Mouse (Mus musculus): Measurements from ENCODE around the gene Msantd1. TPM values are rescaled to one million over a fixed set of nuclear protein-coding genes. Genes with fewer than 3 reads are reported as not detected.
A peak's percentile ranks its signal among the peaks of the same experiment; 100 is the strongest.
"Not testable (repeated sequence)": the region's sequence is repeated elsewhere in the genome, so short reads cannot be mapped to it uniquely, and the experiment has no call there.

Msantd1 gene
- 1 to 10 TPM; 3.8 to 6.4 TPM for total RNA-seq (2021)
- long read RNA-seq, experiment 1, partial matches to known transcripts, result 0 of 4 reads
- long read RNA-seq, experiment 1, other reads (novel, unspliced or antisense), result 3 of 4 reads
- long read RNA-seq, experiment 2, partial matches to known transcripts, result 0 of 3 reads
- long read RNA-seq, experiment 2, other reads (novel, unspliced or antisense), result 3 of 3 reads

GRCm38 (mm10) chr5:34907910-34908725, at the start of gene Msantd1:
TSS of gene Msantd1 (plus strand) at chr5:34908012.
- DNase-seq (ENCODE audit: low spot score in 2 of 2), result no peak

GRCm38 (mm10) chr5:34865367-34865766, 42.4 kb upstream of the Msantd1 start:
- DNase-seq (ENCODE audit: low spot score in 2 of 2), result no peak

GRCm38 (mm10) chr5:34880307-34880706, 27.5 kb upstream of the Msantd1 start:
- DNase-seq (ENCODE audit: low spot score in 2 of 2), result not testable (repeated sequence)

- no peak for DNase-seq (ENCODE audit: low spot score in 2 of 2)
These were observed 26.8 kb upstream of the Msantd1 start for GRCm38 (mm10) chr5:34881023-34881422.

GRCm38 (mm10) chr5:34885250-34885649, 22.6 kb upstream of the Msantd1 start:
- DNase-seq (ENCODE audit: low spot score in 2 of 2), result no peak

GRCm38 (mm10) chr5:34889252-34889651, 18.6 kb upstream of the Msantd1 start:
- DNase-seq (ENCODE audit: low spot score in 2 of 2), result no peak

GRCm38 (mm10) chr5:34896697-34897453, 10.9 kb upstream of the Msantd1 start:
- no peak for DNase-seq (ENCODE audit: low spot score in 2 of 2)

- DNase-seq (ENCODE audit: low spot score in 2 of 2), result no peak
These were observed 7.9 kb upstream of the Msantd1 start for GRCm38 (mm10) chr5:34899787-34900469.

- no peak for DNase-seq (ENCODE audit: low spot score in 2 of 2)
These were observed 5.4 kb upstream of the Msantd1 start for GRCm38 (mm10) chr5:34902371-34902770.

GRCm38 (mm10) chr5:34902811-34903385, 4.9 kb upstream of the Msantd1 start:
- DNase-seq (ENCODE audit: low spot score in 2 of 2), result peak; percentile 25 to 29

GRCm38 (mm10) chr5:34904412-34904811, 3.4 kb upstream of the Msantd1 start:
- no peak for DNase-seq (ENCODE audit: low spot score in 2 of 2)

GRCm38 (mm10) chr5:34907230-34907629, 582 bp upstream of the Msantd1 start:
- no peak for DNase-seq (ENCODE audit: low spot score in 2 of 2)

- no peak for DNase-seq (ENCODE audit: low spot score in 2 of 2)
These were observed 1.2 kb downstream of the Msantd1 start for GRCm38 (mm10) chr5:34908726-34909633.

GRCm38 (mm10) chr5:34909634-34910503, 2.1 kb downstream of the Msantd1 start:
- DNase-seq (ENCODE audit: low spot score in 2 of 2), result no peak

- no peak for DNase-seq (ENCODE audit: low spot score in 2 of 2)
These were observed 2.6 kb downstream of the Msantd1 start for GRCm38 (mm10) chr5:34910504-34910815.

GRCm38 (mm10) chr5:34915801-34916200, 8.0 kb downstream of the Msantd1 start:
- peak; percentile 76 to 84 for DNase-seq (ENCODE audit: low spot score in 2 of 2)

GRCm38 (mm10) chr5:34917234-34917655, 9.4 kb downstream of the Msantd1 start:
- DNase-seq (ENCODE audit: low spot score in 2 of 2), result no peak

- no peak for DNase-seq (ENCODE audit: low spot score in 2 of 2)
These were observed 11.0 kb downstream of the Msantd1 start for GRCm38 (mm10) chr5:34918785-34919184.

- DNase-seq (ENCODE audit: low spot score in 2 of 2), result no peak
These were observed 14.7 kb downstream of the Msantd1 start for GRCm38 (mm10) chr5:34922531-34922930.
